Mouse (Mus musculus) small intestine, adult 2 months (tissue): ENCODE data around the gene Gjc2.

Source experiments
- CTCF ChIP-seq: fragments of 200-500 bp; IDR thresholded peaks from 2 replicates; pipeline ENCODE4 v1.5.1; 2012; ENCODE audit warnings: low read depth, mild to moderate bottlenecking, control low read depth, inconsistent platforms, low read length, moderate library complexity, mixed read lengths; ENCODE audit not compliant: insufficient replicate concordance, insufficient read length; ENCODE audit errors: extremely low read depth
- POLR2A ChIP-seq: fragments of 200-500 bp; IDR thresholded peaks from 2 replicates; pipeline ENCODE4 v1.6.1; 2012; ENCODE audit warnings: low read depth, mild to moderate bottlenecking, control low read depth, inconsistent platforms, low read length, moderate library complexity

- TF ChIP-seq POLR2A: peak; percentile 32; the same call in 1 of the 2 replicates
- no peak for TF ChIP-seq CTCF
Measured at GRCm38 (mm10) chr11:59208153-59208831, 25.3 kb upstream of the Gjc2 start, which contains the start of gene 2310033P09Rik.
